Mouse (Mus musculus) hindbrain, embryonic 16.5 days (tissue): ENCODE measurements around the gene C1qtnf6. TPM values are rescaled to one million over a fixed set of nuclear protein-coding genes. Genes with fewer than 3 reads are reported as not detected.

Experiments used
- ATAC-seq: fragments of 200-750 bp; cut with Nextera tagmentation; 2 replicates; pipeline ENCODE4 v1.8.0; 2017; ENCODE audit warnings: moderate TSS enrichment, moderate library complexity
- H3K27ac ChIP-seq: fragments of 300-500 bp; sonication (generic); 2 replicates; pipeline ENCODE4 v1.5.1; 2014; ENCODE audit warnings: low read depth, mild to moderate bottlenecking, control low read depth, low read length, moderate library complexity
- H3K27me3 ChIP-seq: fragments of 300-500 bp; sonication (generic); replicated peaks from 2 replicates; pipeline ENCODE4 v1.6.1; 2014; ENCODE audit warnings: low read length; ENCODE audit not compliant: control insufficient read depth, insufficient read depth
- H3K36me3 ChIP-seq: fragments of 300-500 bp; sonication (generic); 2 replicates; pipeline ENCODE4 v1.6.1; 2014; ENCODE audit warnings: mild to moderate bottlenecking, low read length, moderate library complexity, mixed read lengths; ENCODE audit not compliant: control insufficient read depth, insufficient read depth
- H3K4me1 ChIP-seq: fragments of 300-500 bp; sonication (generic); 2 replicates; pipeline ENCODE4 v1.6.1; 2014; ENCODE audit warnings: low read depth, low read length; ENCODE audit not compliant: control insufficient read depth, insufficient read depth
- H3K4me2 ChIP-seq: fragments of 300-500 bp; sonication (generic); 2 replicates; pipeline ENCODE4 v1.6.1; 2014; ENCODE audit warnings: mild to moderate bottlenecking, low read length, control low read depth, moderate library complexity
- H3K4me3 ChIP-seq: fragments of 300-500 bp; sonication (generic); 2 replicates; pipeline ENCODE4 v1.5.1; 2014; ENCODE audit warnings: mild to moderate bottlenecking, low read length, control low read depth, moderate library complexity
- H3K9ac ChIP-seq: fragments of 300-500 bp; sonication (generic); 2 replicates; pipeline ENCODE4 v1.6.1; 2014; ENCODE audit warnings: low read depth, mild to moderate bottlenecking, control low read depth, low read length, moderate library complexity
- H3K9me3 ChIP-seq: fragments of 300-500 bp; sonication (generic); 2 replicates; pipeline ENCODE4 v1.6.1; 2014; ENCODE audit warnings: mild to moderate bottlenecking, low read length, moderate library complexity; ENCODE audit not compliant: control insufficient read depth
- WGBS: fragments of 180-500 bp; shearing (Covaris S2); extraction: QIAGEN DNeasy Blood & Tissue Kit; methylation state at CpG from one replicate; pipeline ENCODE4 v1.1.7; 2014; 5-methylcytosine and 5-hydroxymethylcytosine counted together
- polyA plus RNA-seq: library from polyadenylated mRNA; unstranded; fragments of >200 nt; fragmentation: Nextera tagmentation; extraction: Ambion mirVana; gene quantifications from 2 replicates; pipeline ENCODE4 v1.2.1, GENCODE M21; 2015

Gene C1qtnf6
- polyA plus RNA-seq, 1 experiment from 2014 or later, result 9.9 TPM

GRCm38 (mm10) chr15:78547415-78548335 lies 16.5 kb upstream of the C1qtnf6 start:
- no peak overlapping the region for H3K4me2 ChIP-seq
- no peak overlapping the region for H3K4me3 ChIP-seq
- no peak overlapping the region for H3K9ac ChIP-seq
- H3K36me3 ChIP-seq, result no peaks in the 10 kb centered on the region
- peaks cover 7% of the 10 kb centered on the region for H3K9me3 ChIP-seq
- 53% methylated on average over 5 of the region's 5 CpGs for WGBS
- no peak for ATAC-seq
- H3K4me1 ChIP-seq, result peaks cover 9% of the 10 kb centered on the region
- no peak overlapping the region for H3K27ac ChIP-seq
- H3K27me3 ChIP-seq, result no peaks in the 10 kb centered on the region

DNA sequence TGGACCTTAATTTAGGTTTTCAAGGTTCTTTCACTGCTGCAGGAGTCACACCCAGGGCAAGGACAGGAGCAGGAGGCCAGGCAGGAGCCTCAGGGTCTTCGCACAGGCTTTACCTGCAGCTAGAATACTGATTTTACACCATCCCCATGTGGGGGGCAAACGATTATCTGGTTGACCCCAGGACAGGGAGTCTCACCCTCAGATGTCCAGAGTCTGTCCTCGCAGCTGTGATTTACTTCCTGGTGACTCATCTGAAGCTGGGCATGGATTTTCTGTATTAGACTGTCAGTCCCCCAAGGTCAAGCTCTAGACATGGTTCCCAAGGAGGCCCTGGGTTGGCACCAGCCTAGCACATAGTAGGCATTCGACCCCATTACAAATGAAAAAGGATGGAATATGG lies 14.8 kb upstream of the C1qtnf6 start:
- H3K9me3 ChIP-seq, result peaks cover under 1% of the 10 kb centered on the region; the same call in 1 of the 2 replicates

DNA sequence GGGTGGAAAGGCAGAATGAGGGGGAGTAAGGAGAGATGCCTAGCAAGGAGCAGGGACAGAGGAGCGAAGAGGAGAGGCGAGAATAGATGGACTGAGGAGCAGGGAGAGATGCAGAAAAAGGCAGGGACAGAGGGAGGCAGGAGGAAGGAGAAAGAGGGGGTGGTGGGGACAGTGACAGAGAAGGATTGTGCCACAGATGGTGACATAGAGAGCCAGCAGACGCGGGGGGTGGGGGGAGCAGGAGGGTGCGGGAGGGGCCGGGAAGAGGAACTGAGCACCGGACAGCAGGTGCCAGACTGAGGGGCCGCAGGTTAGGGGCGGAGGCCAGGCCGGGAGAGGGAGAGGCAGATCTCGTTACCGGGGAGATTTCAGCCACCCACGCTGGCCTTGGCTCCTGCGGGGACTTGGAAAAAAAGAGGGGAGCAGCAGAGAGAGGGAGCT lies 13.4 kb upstream of the C1qtnf6 start, which contains the start of gene Sstr3:
Gene Sstr3, minus strand, starts transcription at position 125 of the 441 bp plus-strand sequence.
- Histone ChIP-seq H3K4me3 (peak within 1 kb of the TSS; percentile 19; the same call in 1 of the 2 replicates), H3K4me1 (peaks cover 24% of the 10 kb centered on the region), H3K9ac (peak within 1 kb of the TSS; percentile 61), H3K9me3 (no peaks in the 10 kb centered on the region), H3K27me3 (no peaks in the 10 kb centered on the region; the same call in 1 of the 2 replicates), H3K4me2 (peak within 1 kb of the TSS; percentile 51), H3K36me3 (no peaks in the 10 kb centered on the region), H3K27ac (no peak within 1 kb of the TSS; the same call in 1 of the 2 replicates)
- 5% methylated on average over 14 of the region's 14 CpGs for WGBS
- ATAC-seq, result peak; percentile 15; the same call in 1 of the 2 replicates

More for the DNA sequence above, 14.8 kb upstream of the C1qtnf6 start:
- Histone ChIP-seq H3K4me3 (no peak overlapping the region), H3K36me3 (no peaks in the 10 kb centered on the region), H3K4me2 (no peak overlapping the region), H3K27me3 (no peaks in the 10 kb centered on the region), H3K4me1 (peaks cover 23% of the 10 kb centered on the region), H3K9ac (no peak overlapping the region), H3K27ac (no peak overlapping the region)
- 87% methylated on average over 4 of the region's 4 CpGs for WGBS
- ATAC-seq, result no peak

DNA sequence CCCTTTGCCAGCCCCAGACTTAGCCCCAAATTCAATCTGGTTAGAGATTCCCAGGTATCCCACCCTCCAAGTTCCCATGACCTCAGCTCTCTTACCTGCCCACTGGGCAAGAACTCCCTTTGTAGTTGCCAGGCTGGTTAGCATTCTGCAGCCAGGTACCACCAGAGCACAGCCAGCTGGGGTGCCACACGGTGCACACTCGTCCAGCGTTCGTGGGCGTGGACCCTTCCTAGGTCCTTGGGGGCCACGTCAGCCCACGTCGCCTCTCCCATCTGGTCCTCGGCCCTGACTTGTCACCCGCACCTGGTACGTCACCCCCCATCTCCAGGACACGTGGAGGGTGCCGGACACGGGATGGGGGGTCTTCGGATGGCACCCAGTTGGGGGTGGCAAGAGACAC lies 12.8 kb upstream of the C1qtnf6 start:
- Histone ChIP-seq H3K36me3 (no peaks in the 10 kb centered on the region), H3K4me2 (peak overlapping the region; percentile 51; the same call in 1 of the 2 replicates), H3K4me3 (no peak overlapping the region), H3K27ac (no peak overlapping the region; the same call in 1 of the 2 replicates), H3K9ac (peak overlapping the region; percentile 4; the same call in 1 of the 2 replicates), H3K4me1 (peaks cover 24% of the 10 kb centered on the region), H3K9me3 (no peaks in the 10 kb centered on the region), H3K27me3 (no peaks in the 10 kb centered on the region; the same call in 1 of the 2 replicates)
- no peak for ATAC-seq
- WGBS, result 64% methylated on average over 15 of the region's 15 CpGs

- no peaks in the 10 kb centered on the region for H3K9me3 ChIP-seq
- no peak overlapping the region for H3K4me3 ChIP-seq
- no peak overlapping the region for H3K9ac ChIP-seq
- H3K4me2 ChIP-seq, result no peak overlapping the region
- H3K4me1 ChIP-seq, result peaks cover 24% of the 10 kb centered on the region
- H3K27me3 ChIP-seq, result no peaks in the 10 kb centered on the region; the same call in 1 of the 2 replicates
- H3K27ac ChIP-seq, result no peak overlapping the region
- 60% methylated on average over 7 of the region's 7 CpGs for WGBS
- no peaks in the 10 kb centered on the region for H3K36me3 ChIP-seq
- no peak for ATAC-seq
Measured at GRCm38 (mm10) chr15:78542767-78543303, 11.6 kb upstream of the C1qtnf6 start.

DNA sequence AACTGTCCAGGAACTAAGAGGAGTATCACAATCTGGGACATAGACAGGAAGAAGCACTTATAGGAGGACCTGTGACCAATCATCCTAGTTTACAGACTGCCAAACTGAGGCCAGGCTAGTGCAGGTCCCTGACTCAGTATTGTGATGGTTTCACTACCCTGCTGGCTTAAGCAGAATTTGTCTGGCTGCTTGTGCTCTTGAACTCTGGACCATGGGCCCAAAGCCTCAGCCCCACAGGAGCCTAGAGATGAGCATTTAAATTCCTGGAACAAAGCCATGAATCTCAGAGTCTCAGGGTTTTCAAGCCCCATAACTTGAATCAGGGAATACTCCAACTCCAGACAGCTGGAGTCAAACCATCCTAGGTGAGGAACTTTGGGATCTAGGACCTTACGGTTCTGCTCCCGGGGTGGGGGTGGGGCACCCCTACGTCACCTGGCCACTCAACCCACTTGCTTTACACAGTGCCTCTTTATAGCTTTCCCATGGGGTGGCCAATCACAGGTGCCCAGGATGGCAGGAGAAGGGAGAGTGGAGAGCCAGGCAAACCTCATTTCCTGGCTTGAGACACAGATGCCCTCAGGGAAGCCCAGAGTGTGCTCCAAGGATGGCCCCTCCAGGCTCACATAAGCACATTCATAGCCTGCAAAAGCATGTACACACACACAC lies 11.0 kb upstream of the C1qtnf6 start:
- H3K4me2 ChIP-seq, result no peak overlapping the region
- WGBS, result 74% methylated on average over 3 of the region's 3 CpGs

GRCm38 (mm10) chr15:78541606-78542005 lies 10.4 kb upstream of the C1qtnf6 start:
- Histone ChIP-seq H3K4me3 (no peak overlapping the region), H3K4me2 (no peak overlapping the region), H3K4me1 (peaks cover 24% of the 10 kb centered on the region), H3K27ac (no peak overlapping the region), H3K9ac (peak overlapping the region; percentile 45; the same call in 1 of the 2 replicates), H3K27me3 (no peaks in the 10 kb centered on the region; the same call in 1 of the 2 replicates), H3K9me3 (no peaks in the 10 kb centered on the region), H3K36me3 (no peaks in the 10 kb centered on the region)
- WGBS, result 54% methylated on average over 3 of the region's 3 CpGs
- ATAC-seq, result no peak

More for the DNA sequence above, 11.0 kb upstream of the C1qtnf6 start:
- no peak overlapping the region for H3K27ac ChIP-seq
- no peaks in the 10 kb centered on the region for H3K36me3 ChIP-seq
- ATAC-seq, result no peak
- no peaks in the 10 kb centered on the region; the same call in 1 of the 2 replicates for H3K27me3 ChIP-seq
- no peaks in the 10 kb centered on the region for H3K9me3 ChIP-seq
- H3K4me1 ChIP-seq, result peaks cover 24% of the 10 kb centered on the region
- no peak overlapping the region for H3K4me3 ChIP-seq
- H3K9ac ChIP-seq, result no peak overlapping the region

GRCm38 (mm10) chr15:78541036-78541435 lies 9.8 kb upstream of the C1qtnf6 start:
- Histone ChIP-seq H3K27me3 (no peaks in the 10 kb centered on the region; the same call in 1 of the 2 replicates), H3K4me1 (peaks cover 24% of the 10 kb centered on the region), H3K36me3 (no peaks in the 10 kb centered on the region), H3K4me2 (no peak overlapping the region), H3K27ac (no peak overlapping the region), H3K4me3 (no peak overlapping the region), H3K9me3 (no peaks in the 10 kb centered on the region), H3K9ac (no peak overlapping the region)
- WGBS, result 63% methylated on average over 3 of the region's 3 CpGs
- no peak for ATAC-seq
